Mouse (Mus musculus) heart, embryonic 14.5 days (tissue): ENCODE measurements around the gene Ugt1a10. TPM values are rescaled to one million over a fixed set of nuclear protein-coding genes. Genes with fewer than 3 reads are reported as not detected.

Experiments
- ATAC-seq: fragments of 200-750 bp; cut with Nextera tagmentation; 2 replicates; pipeline ENCODE4 v1.8.0; 2017; ENCODE audit warnings: low read depth, moderate TSS enrichment; ENCODE audit not compliant: insufficient number of reproducible peaks, insufficient read depth, low FRiP score
- H3K27ac ChIP-seq, 2 experiments: fragments of 200-500 bp in 1 of 2; fragments of 300-500 bp in 1 of 2; sonication (generic) in 1 of 2; replicated peaks in 1 of 2; 2 replicates each; pipeline ENCODE4 v1.5.1; 2012 to 2014; ENCODE audit warnings: low read depth in 2 of 2, low read length in 2 of 2, control low read depth in 1 of 2, mild to moderate bottlenecking in 1 of 2, mixed read lengths in 1 of 2; ENCODE audit not compliant: control insufficient read depth in 1 of 2, insufficient read depth in 1 of 2
- H3K27me3 ChIP-seq: fragments of 300-500 bp; sonication (generic); 2 replicates; pipeline ENCODE4 v1.6.1; 2014; ENCODE audit warnings: mild to moderate bottlenecking, low read length, control low read depth; ENCODE audit not compliant: control insufficient read depth, insufficient read depth
- H3K36me3 ChIP-seq: fragments of 300-500 bp; sonication (generic); 2 replicates; pipeline ENCODE4 v1.6.1; 2014; ENCODE audit warnings: mild to moderate bottlenecking, control low read depth, low read length, mixed read lengths; ENCODE audit not compliant: control insufficient read depth, insufficient read depth
- H3K4me1 ChIP-seq, 2 experiments: fragments of 200-500 bp in 1 of 2; fragments of 300-500 bp in 1 of 2; sonication (generic) in 1 of 2; 2 replicates each; pipeline ENCODE4 v1.6.1; 2012 to 2014; ENCODE audit warnings: low read length in 2 of 2, control low read depth in 1 of 2, mixed read lengths in 1 of 2; ENCODE audit not compliant: control insufficient read depth in 2 of 2, insufficient read depth in 2 of 2
- H3K4me2 ChIP-seq: fragments of 300-500 bp; sonication (generic); 2 replicates; pipeline ENCODE4 v1.6.1; 2014; ENCODE audit warnings: mild to moderate bottlenecking, low read length
- H3K4me3 ChIP-seq, 2 experiments: fragments of 200-500 bp in 1 of 2; fragments of 300-500 bp in 1 of 2; sonication (generic) in 1 of 2; 2 replicates each; pipeline ENCODE4 v1.5.1; 2012 to 2014; ENCODE audit warnings: low read length in 2 of 2, mild to moderate bottlenecking in 2 of 2, control low read depth in 1 of 2, low read depth in 1 of 2, moderate library complexity in 1 of 2; ENCODE audit not compliant: control insufficient read depth in 1 of 2, insufficient read depth in 1 of 2
- H3K9ac ChIP-seq: fragments of 300-500 bp; sonication (generic); 2 replicates; pipeline ENCODE4 v1.6.1; 2014; ENCODE audit warnings: mild to moderate bottlenecking, low read length
- H3K9me3 ChIP-seq: fragments of 300-500 bp; sonication (generic); 2 replicates; pipeline ENCODE4 v1.6.1; 2016; ENCODE audit warnings: low read length, control low read depth; ENCODE audit not compliant: control insufficient read depth
- WGBS: fragments of 180-500 bp; shearing (Covaris S2); extraction: QIAGEN DNeasy Blood & Tissue Kit; methylation state at CpG from one replicate; pipeline ENCODE4 v1.1.7; 2014; 5-methylcytosine and 5-hydroxymethylcytosine counted together
- polyA plus RNA-seq: library from polyadenylated mRNA; unstranded; fragments of >200 nt; fragmentation: Nextera tagmentation; extraction: Ambion mirVana; gene quantifications from 2 replicates; pipeline ENCODE4 v1.2.1, GENCODE M21; 2014

Ugt1a10 gene
- polyA plus RNA-seq, 1 experiment from 2014 or later, result not detected

DNA sequence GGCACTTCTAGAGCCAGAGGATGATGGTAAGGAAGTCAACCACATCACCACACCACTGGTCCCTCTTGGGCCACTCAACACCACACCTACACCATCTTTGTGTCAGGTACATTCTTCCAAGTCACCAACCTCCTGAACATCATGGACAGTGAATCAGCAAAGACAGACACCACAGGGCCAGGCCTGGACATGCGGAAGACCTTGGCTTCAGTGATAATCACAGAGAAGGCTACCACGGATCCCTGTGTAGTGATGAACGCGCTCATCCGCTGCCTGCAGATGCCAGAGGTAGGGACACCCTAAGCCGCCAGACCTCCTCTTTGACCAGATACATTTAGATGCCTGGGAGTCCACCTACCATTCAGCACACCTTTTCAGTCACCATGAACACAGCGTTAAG, 172.9 kb downstream of the Ugt1a10 start:
- Histone ChIP-seq H3K27me3 (no peaks in the 10 kb centered on the region), H3K27ac (no peak overlapping the region), H3K4me2 (no peak overlapping the region), H3K4me1 (no peaks in the 10 kb centered on the region), H3K9me3 (peaks cover 78% of the 10 kb centered on the region), H3K9ac (no peak overlapping the region), H3K36me3 (no peaks in the 10 kb centered on the region), H3K4me3 (no peak overlapping the region)
- WGBS, result 66% methylated on average over 7 of the region's 7 CpGs
- peak; percentile 6; the same call in 1 of the 2 replicates for ATAC-seq

DNA sequence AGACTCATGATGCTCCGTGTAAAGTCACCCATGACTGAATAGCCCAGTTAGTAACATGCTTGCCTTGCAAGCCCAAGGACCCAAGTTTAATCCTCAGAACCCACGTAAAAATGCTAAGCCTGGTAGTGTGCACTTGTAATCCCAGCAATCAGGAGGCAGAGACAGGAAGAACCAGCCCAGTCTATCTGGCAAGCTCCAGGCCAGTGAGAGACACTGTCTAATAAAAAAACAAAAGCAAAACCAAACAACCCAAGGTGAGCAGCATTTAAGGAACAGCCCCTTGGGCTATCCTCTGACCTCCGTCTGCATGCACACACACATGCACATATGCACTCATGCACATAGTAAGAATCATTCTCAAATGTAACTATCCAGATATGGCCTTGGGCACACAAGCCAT, 174.4 kb downstream of the Ugt1a10 start:
- no peak overlapping the region for H3K27ac ChIP-seq
- no peak for ATAC-seq
- 69% methylated on average over 3 of the region's 3 CpGs for WGBS
- H3K9ac ChIP-seq, result no peak overlapping the region
- no peak overlapping the region for H3K4me3 ChIP-seq
- H3K27me3 ChIP-seq, result no peaks in the 10 kb centered on the region
- H3K4me2 ChIP-seq, result no peak overlapping the region
- no peaks in the 10 kb centered on the region for H3K4me1 ChIP-seq
- H3K36me3 ChIP-seq, result no peaks in the 10 kb centered on the region
- peaks cover 93% of the 10 kb centered on the region for H3K9me3 ChIP-seq

GRCm38 (mm10) chr1:88229986-88230385, 174.8 kb downstream of the Ugt1a10 start:
- WGBS, result 75% methylated on average over 5 of the region's 5 CpGs
- Histone ChIP-seq H3K27ac (no peak overlapping the region), H3K9ac (no peak overlapping the region), H3K4me3 (no peak overlapping the region), H3K4me1 (no peaks in the 10 kb centered on the region), H3K36me3 (no peaks in the 10 kb centered on the region), H3K27me3 (no peaks in the 10 kb centered on the region), H3K4me2 (no peak overlapping the region), H3K9me3 (peaks cover 97% of the 10 kb centered on the region)
- ATAC-seq, result no peak

DNA sequence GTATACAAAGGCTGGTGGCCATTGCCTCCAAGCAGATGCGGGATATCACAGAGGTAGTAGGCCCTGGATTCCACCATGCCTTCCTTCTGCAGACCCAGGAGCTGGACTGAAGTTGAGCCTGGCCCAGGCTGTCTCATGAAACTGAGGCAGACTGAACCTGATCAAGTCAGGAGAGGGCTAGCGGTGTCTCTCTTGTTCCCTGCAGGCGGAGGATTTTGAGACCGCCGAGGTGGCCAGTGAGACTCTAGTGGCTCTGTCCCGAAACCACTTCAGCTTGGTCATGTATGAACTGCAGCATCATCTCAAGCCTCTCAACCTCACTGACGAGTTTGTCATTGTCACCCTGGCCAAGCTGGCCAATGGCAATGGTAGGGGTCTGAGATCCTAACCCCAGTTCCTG, 175.2 kb downstream of the Ugt1a10 start:
- H3K27ac ChIP-seq, result no peak overlapping the region
- no peaks in the 10 kb centered on the region for H3K36me3 ChIP-seq
- H3K4me1 ChIP-seq, result no peaks in the 10 kb centered on the region
- 66% methylated on average over 7 of the region's 7 CpGs for WGBS
- peaks cover 99% of the 10 kb centered on the region for H3K9me3 ChIP-seq
- no peak overlapping the region for H3K4me2 ChIP-seq
- no peak overlapping the region for H3K4me3 ChIP-seq
- H3K9ac ChIP-seq, result no peak overlapping the region
- no peak for ATAC-seq
- H3K27me3 ChIP-seq, result no peaks in the 10 kb centered on the region

DNA sequence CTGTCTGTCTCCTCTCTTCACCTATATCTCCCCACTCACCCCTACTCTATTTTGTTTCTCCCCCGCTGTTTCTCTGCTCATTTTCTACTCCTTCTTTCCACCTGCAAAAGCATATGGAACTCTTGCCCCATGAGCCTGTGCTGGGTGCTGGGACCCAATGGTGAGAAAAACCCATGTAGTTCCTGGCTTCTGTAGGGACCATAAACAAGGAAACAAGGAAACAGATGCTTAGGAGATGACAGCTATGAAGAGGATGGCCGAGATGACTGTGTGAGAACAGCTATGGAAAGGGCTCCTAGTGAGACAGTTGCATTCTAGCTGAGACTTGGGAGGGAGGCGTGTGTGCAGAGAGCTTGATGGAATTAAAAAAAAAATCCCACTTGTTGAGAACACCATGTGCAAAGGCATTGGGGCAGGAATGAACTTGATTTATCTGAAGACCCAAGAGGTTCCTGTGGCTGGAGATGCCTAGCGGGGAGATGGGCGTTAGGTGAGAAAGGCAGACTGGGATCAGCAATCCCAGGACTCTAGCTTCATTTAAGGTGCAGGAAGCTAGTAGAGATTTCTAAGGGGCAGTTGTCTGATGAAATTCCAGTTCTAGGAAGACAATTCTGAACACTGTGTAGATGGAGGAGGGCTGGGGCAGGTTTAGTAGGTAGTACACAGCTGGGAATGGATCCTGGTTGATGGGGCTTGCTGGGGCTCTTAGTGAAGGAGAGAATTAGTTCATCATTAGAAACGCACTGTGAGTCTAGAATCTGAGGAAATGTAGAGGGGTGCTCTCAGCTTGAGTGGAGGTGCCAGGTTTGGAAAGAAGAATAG, 176.0 kb downstream of the Ugt1a10 start:
- ATAC-seq, result no peak
- no peaks in the 10 kb centered on the region for H3K4me1 ChIP-seq
- no peak overlapping the region for H3K4me3 ChIP-seq
- WGBS, result 65% methylated on average over 6 of the region's 6 CpGs
- H3K4me2 ChIP-seq, result no peak overlapping the region
- peaks cover 100% of the 10 kb centered on the region for H3K9me3 ChIP-seq
- no peak overlapping the region for H3K9ac ChIP-seq
- no peak overlapping the region for H3K27ac ChIP-seq
- no peaks in the 10 kb centered on the region for H3K27me3 ChIP-seq
- H3K36me3 ChIP-seq, result no peaks in the 10 kb centered on the region

DNA sequence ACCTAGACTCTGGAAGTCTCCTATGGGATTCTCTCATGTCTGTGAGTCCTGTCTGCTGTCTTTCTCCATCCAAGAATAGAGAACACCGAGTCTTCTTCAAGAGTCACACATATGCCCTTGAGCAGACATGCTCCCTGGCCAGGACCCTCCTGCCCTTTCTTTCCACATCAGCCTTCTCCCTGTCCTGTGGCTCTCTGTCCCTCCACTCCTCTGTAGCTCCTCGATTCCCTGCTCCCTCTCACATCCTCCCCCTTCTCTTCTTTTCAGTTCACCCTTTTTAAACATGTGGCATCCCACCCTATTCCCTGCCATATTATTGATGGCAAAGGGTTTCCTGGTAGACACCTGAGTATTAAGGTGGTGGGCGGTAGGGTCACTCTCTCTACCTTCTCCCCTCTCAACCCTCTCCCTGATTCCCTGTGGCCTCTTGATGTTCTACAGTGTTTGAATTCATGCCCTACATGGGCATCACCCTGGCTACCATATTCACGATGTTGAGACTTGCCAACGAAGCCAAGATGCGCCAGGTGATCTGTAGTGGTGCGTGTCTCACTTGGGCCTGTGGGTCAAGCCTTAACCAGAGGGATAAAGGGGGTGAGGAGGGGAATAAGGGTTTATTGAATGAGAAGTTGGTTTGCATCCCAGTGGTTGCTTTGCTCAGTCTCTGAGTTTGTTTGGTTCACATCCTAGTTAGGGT, 176.8 kb downstream of the Ugt1a10 start:
- Histone ChIP-seq H3K4me2 (no peak overlapping the region), H3K4me1 (no peaks in the 10 kb centered on the region), H3K27ac (no peak overlapping the region), H3K9me3 (peaks cover 98% of the 10 kb centered on the region), H3K27me3 (no peaks in the 10 kb centered on the region), H3K9ac (no peak overlapping the region), H3K36me3 (no peaks in the 10 kb centered on the region), H3K4me3 (no peak overlapping the region)
- 57% methylated on average over 7 of the region's 7 CpGs for WGBS
- no peak for ATAC-seq

GRCm38 (mm10) chr1:88232664-88233380, 177.6 kb downstream of the Ugt1a10 start:
- no peak overlapping the region for H3K4me3 ChIP-seq
- H3K9me3 ChIP-seq, result peaks cover 98% of the 10 kb centered on the region
- no peak overlapping the region for H3K27ac ChIP-seq
- 53% methylated on average over 3 of the region's 3 CpGs for WGBS
- H3K4me1 ChIP-seq, result no peaks in the 10 kb centered on the region
- H3K36me3 ChIP-seq, result no peaks in the 10 kb centered on the region
- H3K27me3 ChIP-seq, result no peaks in the 10 kb centered on the region
- no peak overlapping the region for H3K4me2 ChIP-seq
- H3K9ac ChIP-seq, result no peak overlapping the region
- no peak for ATAC-seq
